Mouse (Mus musculus) adipocyte (in vitro differentiated cells): ENCODE results near the gene Tbc1d22b.
"Not testable (repeated sequence)": the region's sequence is repeated elsewhere in the genome, so short reads cannot be mapped to it uniquely, and the experiment has no call there.

Experiments used
- DNase-seq: peaks from one replicate; pipeline ENCODE4 v3.0.0-alpha.2; 2016; ENCODE audit warnings: low spot score

The Tbc1d22b gene

GRCm38 (mm10) chr17:29595891-29596770, 46.5 kb downstream of the Tbc1d22b start:
- no peak for DNase-seq

- DNase-seq, result no peak
Measured at GRCm38 (mm10) chr17:29596771-29597132, 47.2 kb downstream of the Tbc1d22b start.

- no peak for DNase-seq
Measured at GRCm38 (mm10) chr17:29599051-29599450, 49.5 kb downstream of the Tbc1d22b start.

- DNase-seq, result no peak
Measured at GRCm38 (mm10) chr17:29599537-29599936, 50.0 kb downstream of the Tbc1d22b start.

GRCm38 (mm10) chr17:29601391-29601790, 51.8 kb downstream of the Tbc1d22b start:
- DNase-seq, result peak; percentile 50

- peak; percentile 87 for DNase-seq
Measured at GRCm38 (mm10) chr17:29603283-29603682, 53.7 kb downstream of the Tbc1d22b start.

GRCm38 (mm10) chr17:29613453-29613852, 63.9 kb downstream of the Tbc1d22b start:
- not testable (repeated sequence) for DNase-seq

- DNase-seq, result peak; percentile 96
Measured at GRCm38 (mm10) chr17:29614115-29615023, 64.8 kb downstream of the Tbc1d22b start, which contains the start of the genes Rnf8 and Gm28043. Gene Rnf8, plus strand, starts transcription at chr17:29614790. Gene Gm28043, plus strand, starts transcription at chr17:29614876.

- peak; percentile 36 for DNase-seq
Measured at GRCm38 (mm10) chr17:29615024-29615551, 65.5 kb downstream of the Tbc1d22b start.

- DNase-seq, result peak; percentile 77
Measured at GRCm38 (mm10) chr17:29615616-29616015, 66.0 kb downstream of the Tbc1d22b start.

GRCm38 (mm10) chr17:29619231-29619630, 69.6 kb downstream of the Tbc1d22b start:
- DNase-seq, result no peak

- DNase-seq, result no peak
Measured at GRCm38 (mm10) chr17:29623488-29623887, 73.9 kb downstream of the Tbc1d22b start.

- no peak for DNase-seq
Measured at GRCm38 (mm10) chr17:29627285-29627684, 77.7 kb downstream of the Tbc1d22b start.

- DNase-seq, result no peak
Measured at GRCm38 (mm10) chr17:29628946-29629345, 79.4 kb downstream of the Tbc1d22b start.

- DNase-seq, result no peak
Measured at GRCm38 (mm10) chr17:29629620-29630019, 80.0 kb downstream of the Tbc1d22b start.

- no peak for DNase-seq
Measured at GRCm38 (mm10) chr17:29632312-29632711, 82.7 kb downstream of the Tbc1d22b start.

GRCm38 (mm10) chr17:29635492-29635891, 85.9 kb downstream of the Tbc1d22b start:
- DNase-seq, result no peak

- DNase-seq, result peak; percentile 43
Measured at GRCm38 (mm10) chr17:29636118-29636517, 86.5 kb downstream of the Tbc1d22b start.

GRCm38 (mm10) chr17:29637377-29637776, 87.8 kb downstream of the Tbc1d22b start:
- peak; percentile 67 for DNase-seq

GRCm38 (mm10) chr17:29637895-29638294, 88.3 kb downstream of the Tbc1d22b start:
- no peak for DNase-seq

GRCm38 (mm10) chr17:29640971-29641370, 91.4 kb downstream of the Tbc1d22b start:
- no peak for DNase-seq

- DNase-seq, result no peak
Measured at GRCm38 (mm10) chr17:29642219-29642618, 92.6 kb downstream of the Tbc1d22b start.
